Mouse (Mus musculus) embryonic fibroblast, embryonic 13.5 days (primary cell): ENCODE results near the gene Gm572. TPM values are rescaled to one million over a fixed set of nuclear protein-coding genes. Genes with fewer than 3 reads are reported as not detected.

Experiments used
- H3K27ac ChIP-seq: 2 replicates; pipeline ENCODE4 v1.5.1; 2012; ENCODE audit warnings: low read length, control low read depth, inconsistent platforms; ENCODE audit not compliant: insufficient read depth
- H3K4me1 ChIP-seq: 2 replicates; pipeline ENCODE4 v1.6.1; 2011; ENCODE audit warnings: low read length; ENCODE audit not compliant: control insufficient read depth, insufficient read depth
- H3K4me3 ChIP-seq: 2 replicates; pipeline ENCODE4 v1.5.1; 2011; ENCODE audit warnings: mild to moderate bottlenecking, control low read depth, low read length; ENCODE audit not compliant: insufficient read depth
- CTCF ChIP-seq: IDR thresholded peaks from 2 replicates; pipeline ENCODE4 v1.5.1; 2011; ENCODE audit warnings: mild to moderate bottlenecking, control low read depth, low read length, moderate library complexity, borderline replicate concordance; ENCODE audit not compliant: insufficient read depth
- POLR2A ChIP-seq: IDR thresholded peaks from 2 replicates; pipeline ENCODE4 v1.6.1; 2011; ENCODE audit warnings: low read depth, mild to moderate bottlenecking, control low read depth, low read length, moderate library complexity
- polyA plus RNA-seq: library from polyadenylated mRNA; stranded (reverse); fragments of >200 nt; gene quantifications from 2 replicates; pipeline ENCODE4 v1.2.4, GENCODE M21; 2011; ENCODE audit warnings: low read depth; ENCODE audit not compliant: missing spikeins, insufficient read length

The Gm572 gene
- polyA plus RNA-seq, 1 experiment = not detected

DNA sequence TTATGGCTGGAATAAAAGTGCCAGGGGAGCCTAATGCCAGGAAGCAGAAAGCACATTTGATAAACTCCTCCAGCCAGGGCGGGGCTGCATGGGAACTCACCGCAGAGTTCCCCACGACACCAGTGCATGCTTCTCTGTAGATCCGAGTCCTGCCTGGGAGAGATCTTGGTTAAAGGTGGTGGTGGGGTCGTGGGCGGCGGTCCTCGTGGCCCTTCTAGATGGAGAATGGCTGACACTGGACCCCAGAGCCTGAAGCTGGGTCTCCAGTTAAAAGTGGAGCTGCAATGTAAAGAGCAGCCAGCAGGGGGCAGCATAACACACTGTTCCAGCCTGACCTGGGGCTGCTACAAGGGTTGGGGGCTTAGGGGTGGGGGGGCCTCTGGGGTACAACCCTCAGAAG, 38.3 kb downstream of the Gm572 start:
- peaks cover 3% of the 10 kb centered on the region; the same call in 1 of the 2 replicates for H3K4me1 ChIP-seq
- no peak overlapping the region for H3K4me3 ChIP-seq
- TF ChIP-seq CTCF (peak; percentile 60; the same call in 1 of the 2 replicates), POLR2A (no peak)
- H3K27ac ChIP-seq = no peak overlapping the region

DNA sequence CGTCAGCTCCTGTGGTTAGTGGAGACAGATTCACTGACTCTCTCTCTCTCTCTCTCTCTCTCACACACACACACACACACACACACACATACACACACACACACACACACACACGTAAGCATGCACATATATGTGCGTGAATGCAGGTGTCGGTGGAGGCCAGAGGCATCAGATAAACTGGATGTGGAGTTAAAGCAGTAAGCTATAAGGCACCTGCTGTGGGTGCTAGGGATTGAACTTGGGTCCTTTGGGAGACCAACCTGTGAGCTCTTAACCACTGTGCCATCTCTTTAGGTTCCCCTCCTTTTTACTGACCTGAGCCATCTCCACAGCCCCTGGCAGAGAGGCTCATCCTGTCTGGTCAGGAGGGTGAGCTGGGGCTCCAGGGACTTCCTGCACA, 39.8 kb downstream of the Gm572 start:
- Histone ChIP-seq H3K4me3 (no peak overlapping the region), H3K4me1 (no peaks in the 10 kb centered on the region), H3K27ac (no peak overlapping the region)
- no peak for TF ChIP-seq POLR2A
- TF ChIP-seq CTCF = no peak

DNA sequence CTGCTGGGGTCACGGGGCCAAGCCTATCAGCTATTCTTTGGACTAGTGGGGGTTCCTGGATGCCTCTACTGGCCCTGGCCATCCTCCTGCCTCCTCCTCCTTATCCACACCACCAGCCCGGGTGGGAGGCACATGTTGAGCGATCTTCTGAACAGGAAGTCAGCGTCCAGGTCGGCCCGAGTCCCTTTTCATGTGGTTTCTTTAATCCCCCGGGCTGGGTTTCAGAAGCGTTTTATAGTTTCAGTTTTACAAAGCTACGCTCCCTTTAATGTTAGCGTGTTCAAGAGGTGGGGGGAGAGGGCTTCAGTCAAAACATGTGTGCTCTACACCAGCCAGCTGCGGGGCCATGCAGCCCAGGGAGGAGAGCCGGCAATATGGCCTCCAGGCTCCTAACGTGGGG, 40.4 kb downstream of the Gm572 start:
- no peak overlapping the region for H3K27ac ChIP-seq
- H3K4me1 ChIP-seq = no peaks in the 10 kb centered on the region
- no peak for TF ChIP-seq CTCF
- H3K4me3 ChIP-seq = no peak overlapping the region

DNA sequence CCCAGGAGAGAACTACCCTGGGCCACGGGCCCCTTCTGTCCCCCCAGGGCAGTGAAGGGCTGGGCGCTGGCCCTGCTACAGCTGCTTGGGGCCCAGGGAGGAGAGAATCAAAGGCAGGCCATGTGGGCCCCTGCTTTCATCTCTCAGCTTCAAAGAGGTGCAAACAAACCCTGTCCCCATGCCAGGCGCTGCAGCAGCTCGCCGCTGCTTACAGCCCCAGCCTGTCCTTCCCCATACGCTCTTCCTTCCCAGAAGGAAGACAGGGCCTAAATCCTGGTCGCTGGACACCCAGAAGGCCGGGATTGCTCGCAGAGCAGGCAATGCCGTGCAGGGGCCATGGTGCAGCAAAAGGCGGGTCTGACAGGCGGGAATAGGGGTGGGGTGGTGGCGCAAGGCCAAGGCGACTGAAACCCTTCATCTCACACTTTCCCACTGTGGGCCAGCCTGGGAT, 43.4 kb downstream of the Gm572 start:
- TF ChIP-seq POLR2A (no peak), CTCF (no peak)
- H3K27ac ChIP-seq = no peak overlapping the region

DNA sequence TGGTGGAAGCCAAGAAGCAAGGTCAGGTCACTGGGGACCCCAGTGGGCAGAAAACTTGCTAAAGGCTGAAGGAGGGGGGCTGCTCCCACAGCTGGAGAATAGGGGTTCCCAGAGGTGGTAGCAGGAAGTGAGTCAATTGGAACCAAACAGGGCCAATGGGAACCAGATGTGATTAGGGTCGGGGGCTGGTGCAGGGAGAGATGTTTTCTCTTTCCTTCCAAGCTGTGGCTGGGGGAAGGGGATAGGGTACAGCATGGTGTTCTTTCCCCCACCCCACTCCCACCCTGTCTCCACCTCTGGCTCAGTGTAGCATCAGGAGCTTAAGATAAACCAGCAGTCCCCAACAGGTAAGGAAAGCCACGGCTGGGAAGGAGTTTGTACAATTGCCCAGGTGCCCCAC, 45.0 kb downstream of the Gm572 start:
- Histone ChIP-seq H3K4me1 (no peaks in the 10 kb centered on the region), H3K4me3 (no peak overlapping the region), H3K27ac (no peak overlapping the region)
- TF ChIP-seq POLR2A (no peak), CTCF (no peak)

More for the DNA sequence above, 43.4 kb downstream of the Gm572 start:
- Histone ChIP-seq H3K4me3 (no peak overlapping the region), H3K4me1 (no peaks in the 10 kb centered on the region)

DNA sequence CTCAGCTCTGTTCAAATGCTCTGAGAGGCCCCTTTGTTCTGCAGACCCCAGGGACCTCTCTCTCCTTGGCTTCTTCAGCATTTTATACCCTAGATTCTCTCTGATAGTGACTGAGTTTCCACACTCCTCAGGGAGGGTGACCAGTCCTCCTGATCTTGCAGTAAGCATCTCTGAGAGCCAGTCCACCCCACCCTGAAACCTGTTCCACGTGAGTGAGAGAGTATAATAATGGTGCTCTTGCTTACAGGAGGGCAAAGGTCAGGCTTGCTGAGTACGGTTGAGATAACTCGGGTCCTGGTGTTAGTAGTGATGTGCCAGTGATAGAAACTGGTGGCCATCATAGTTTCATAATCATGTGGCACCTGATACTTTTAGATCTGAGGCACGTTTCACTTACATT, 48.1 kb downstream of the Gm572 start:
- Histone ChIP-seq H3K4me1 (no peaks in the 10 kb centered on the region), H3K4me3 (no peak overlapping the region), H3K27ac (no peak overlapping the region)
- no peak for TF ChIP-seq POLR2A
- TF ChIP-seq CTCF = no peak

DNA sequence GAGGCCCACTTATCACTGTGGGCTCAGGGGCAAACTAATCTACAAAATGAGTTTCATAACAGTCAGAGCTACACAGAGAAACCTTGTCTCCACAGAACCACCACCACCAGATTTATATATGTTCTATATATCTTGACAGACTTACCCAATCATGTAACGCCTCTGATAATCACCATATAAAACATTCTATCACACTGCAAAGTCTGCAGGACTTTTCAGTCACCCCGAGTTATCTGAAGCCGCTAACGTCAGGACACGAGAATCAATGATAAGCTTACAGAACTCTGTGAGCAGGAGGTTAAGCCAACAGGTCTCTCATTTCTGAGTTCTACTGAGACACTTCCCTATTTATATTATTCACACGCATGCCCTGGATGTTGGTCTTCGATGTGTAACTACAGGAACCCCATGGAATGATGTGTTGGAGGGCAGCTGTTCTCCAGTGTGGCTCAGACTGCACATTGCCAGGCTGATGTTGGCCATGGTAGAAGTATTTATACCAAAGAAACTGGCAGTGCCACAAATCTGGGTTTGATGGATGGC, 50.4 kb downstream of the Gm572 start:
- TF ChIP-seq POLR2A (no peak), CTCF (no peak)
- Histone ChIP-seq H3K4me3 (no peak overlapping the region), H3K4me1 (no peaks in the 10 kb centered on the region), H3K27ac (no peak overlapping the region)

DNA sequence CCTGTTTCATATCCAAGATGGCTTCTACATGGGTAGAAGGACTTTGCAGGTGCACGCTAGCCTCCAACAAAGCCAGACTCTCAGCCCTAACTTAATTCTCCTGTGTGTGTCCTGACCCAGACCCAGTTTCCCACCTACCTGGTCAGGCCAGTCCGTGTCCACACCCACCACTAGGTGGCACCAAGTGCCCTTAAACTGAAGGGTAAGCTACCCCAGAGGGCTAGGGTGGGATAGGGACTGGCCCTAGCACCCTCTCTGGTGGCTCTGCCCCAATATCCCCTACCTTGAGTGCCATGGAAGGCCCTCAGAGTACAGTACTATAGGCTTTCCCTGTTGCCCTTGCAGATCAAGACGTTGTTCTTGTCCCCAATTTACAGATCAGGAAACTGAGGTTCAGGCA, 61.6 kb downstream of the Gm572 start:
- no peak overlapping the region for H3K4me3 ChIP-seq
- TF ChIP-seq CTCF = peak; percentile 87; the same call in 1 of the 2 replicates
- no peak for TF ChIP-seq POLR2A
- H3K4me1 ChIP-seq = no peaks in the 10 kb centered on the region
- no peak overlapping the region for H3K27ac ChIP-seq

DNA sequence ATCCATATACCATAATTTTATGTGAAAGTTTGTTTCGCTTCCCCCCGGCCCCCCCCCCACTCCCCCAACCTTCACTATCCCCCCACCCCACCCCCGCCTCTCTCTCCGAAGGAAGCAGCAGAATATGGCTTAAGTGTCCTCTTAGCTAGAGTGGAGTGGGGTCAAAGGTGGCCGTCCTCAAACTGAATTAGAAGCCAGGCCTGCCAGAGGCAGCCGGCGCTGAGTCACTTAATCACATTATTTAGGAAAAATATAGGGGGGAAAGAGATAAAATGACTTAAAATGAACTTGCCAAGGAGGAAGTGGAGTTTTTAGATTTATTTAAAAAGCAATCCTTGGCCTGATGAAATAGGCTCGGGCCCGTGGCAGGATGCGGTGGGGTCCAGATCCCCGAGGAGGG, 65.7 kb downstream of the Gm572 start:
- no peak for TF ChIP-seq POLR2A
- TF ChIP-seq CTCF = no peak
- H3K27ac ChIP-seq = no peak overlapping the region
- H3K4me1 ChIP-seq = no peaks in the 10 kb centered on the region
- no peak overlapping the region for H3K4me3 ChIP-seq

DNA sequence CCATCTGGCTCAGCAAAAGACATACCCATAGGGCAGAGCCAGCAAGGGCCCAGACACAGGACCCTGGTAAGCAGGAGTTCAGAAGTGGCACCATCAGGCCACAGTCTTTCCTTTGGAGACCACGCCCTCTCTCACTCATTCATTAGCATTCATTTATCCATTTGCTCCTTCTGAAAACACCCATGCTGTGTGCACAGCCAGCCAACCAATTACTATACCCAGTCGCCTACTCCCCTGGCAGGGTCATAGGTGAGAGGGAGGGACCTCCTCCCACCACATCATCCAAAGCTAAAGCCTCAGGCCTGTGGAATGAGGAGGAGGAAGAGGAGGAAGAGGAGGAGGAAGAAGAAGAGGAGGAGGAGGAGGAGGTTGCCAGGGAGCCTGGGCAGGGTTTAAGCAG, 67.3 kb downstream of the Gm572 start:
- no peaks in the 10 kb centered on the region; the same call in 1 of the 2 replicates for H3K4me1 ChIP-seq
- no peak overlapping the region for H3K4me3 ChIP-seq
- no peak for TF ChIP-seq CTCF
- TF ChIP-seq POLR2A = no peak
- no peak overlapping the region for H3K27ac ChIP-seq
